Mouse (Mus musculus) heart, postnatal 0 days (tissue): ENCODE results near the gene Cdh26.

Source experiments
- CTCF ChIP-seq: IDR thresholded peaks from 2 replicates; pipeline ENCODE4 v1.5.1; 2016; ENCODE audit warnings: antibody characterized with exemption, control low read depth, low read depth
- EP300 ChIP-seq: IDR thresholded peaks from 2 replicates; pipeline ENCODE4 v1.6.1; 2016; ENCODE audit warnings: antibody characterized with exemption, low read depth

DNA sequence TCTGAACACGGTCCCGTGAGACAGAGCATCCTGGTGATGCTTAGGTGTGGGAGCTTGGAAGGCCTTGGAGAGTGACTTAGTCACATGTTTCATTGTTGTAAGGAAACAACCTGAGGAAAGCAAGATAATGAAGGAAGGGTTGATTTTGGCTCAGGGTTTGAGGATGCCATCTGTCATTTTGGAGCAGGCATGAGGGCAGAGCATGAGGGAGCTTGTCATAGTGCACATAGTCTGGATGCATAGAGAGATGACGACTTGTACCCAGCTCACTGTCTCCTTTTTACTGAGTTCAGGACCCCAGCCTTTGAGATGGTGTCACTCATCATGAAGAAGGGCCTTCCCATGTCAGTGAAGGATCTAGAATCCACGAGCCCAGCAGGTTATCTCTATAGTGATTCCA is 89.0 kb downstream of the Cdh26 start:
- no peak for TF ChIP-seq CTCF
- no peak for TF ChIP-seq EP300
